Mouse (Mus musculus) liver, embryonic 14.5 days (tissue): ENCODE results near the gene Dip2c.

ENCODE experiments used
- CTCF ChIP-seq: IDR thresholded peaks from 2 replicates; pipeline ENCODE4 v1.5.1; 2016; ENCODE audit warnings: antibody characterized with exemption, low read depth, control low read depth
- EP300 ChIP-seq: IDR thresholded peaks from 2 replicates; pipeline ENCODE4 v1.6.1; 2016; ENCODE audit warnings: antibody characterized with exemption, low read depth

DNA sequence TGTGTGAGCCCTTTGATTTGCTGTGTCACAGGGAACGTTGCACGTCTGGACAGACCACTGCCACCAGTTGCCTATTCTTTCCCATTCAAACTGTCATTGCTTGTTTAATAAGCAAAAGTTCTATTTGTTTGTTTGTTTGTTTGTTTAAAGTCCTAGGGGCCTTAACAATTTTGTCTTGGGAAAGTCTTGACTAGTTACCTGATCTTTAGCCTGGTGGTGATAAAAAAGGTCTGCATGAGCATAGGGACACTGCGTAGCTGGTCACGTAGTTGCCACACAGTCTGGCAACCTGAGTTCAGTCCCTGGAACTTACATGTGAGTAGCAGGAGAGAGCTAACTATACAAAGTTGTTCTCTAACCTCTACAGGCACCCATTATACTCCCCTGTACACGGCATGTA, 392.9 kb downstream of the Dip2c start:
- TF ChIP-seq CTCF (no peak), EP300 (no peak)
